Mouse (Mus musculus): Measurements from ENCODE around the gene Limch1. TPM values are rescaled to one million over a fixed set of nuclear protein-coding genes. Genes with fewer than 3 reads are reported as not detected.

Gene Limch1
- total RNA-seq, 2 experiments from 2014 or later, result not detected

DNA sequence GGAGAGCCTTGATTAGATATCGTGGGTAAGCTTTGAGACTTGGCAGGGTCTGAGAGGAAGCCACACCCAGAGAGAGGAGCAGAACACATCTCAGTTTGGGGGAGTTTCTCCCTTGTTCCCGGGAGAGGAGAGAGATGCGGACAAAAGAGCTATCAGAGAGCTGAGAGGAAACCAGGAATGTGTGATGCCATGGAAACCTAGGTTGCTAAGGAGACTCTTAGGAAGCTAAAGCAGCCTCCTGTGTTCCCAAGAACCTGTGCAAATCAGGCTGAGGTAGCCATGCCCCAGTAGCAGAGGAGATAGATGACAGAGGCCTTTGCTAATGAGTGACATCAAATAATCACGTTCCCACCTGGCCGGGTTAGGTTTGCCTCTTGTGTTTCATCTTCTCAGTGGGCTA, 119.6 kb downstream of the Limch1 start:
- ATAC-seq (replicated peaks; ENCODE audit: low FRiP score, poor library complexity, severe bottlenecking), result no peak

DNA sequence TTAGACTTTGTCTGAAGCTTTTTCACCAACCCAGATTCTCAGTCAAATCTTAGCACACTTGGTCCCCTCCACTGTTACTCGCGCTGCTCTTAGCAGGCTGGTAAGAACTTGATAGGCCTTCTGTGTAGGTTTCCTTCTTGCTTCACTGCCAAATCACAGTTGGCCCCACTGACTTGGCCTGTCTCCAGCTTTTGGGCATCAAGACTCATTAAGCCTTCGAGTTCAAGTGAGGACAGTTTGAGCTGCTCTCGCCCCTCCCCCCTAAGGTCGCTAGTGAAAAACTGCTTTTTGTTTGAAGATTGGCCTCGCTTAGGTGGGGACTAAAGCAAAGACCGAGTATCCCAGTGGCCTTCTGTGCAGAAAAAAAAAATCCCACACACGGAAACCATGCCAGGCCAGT, 120.4 kb downstream of the Limch1 start:
- ATAC-seq (replicated peaks; ENCODE audit: low FRiP score, poor library complexity, severe bottlenecking), result no peak

DNA sequence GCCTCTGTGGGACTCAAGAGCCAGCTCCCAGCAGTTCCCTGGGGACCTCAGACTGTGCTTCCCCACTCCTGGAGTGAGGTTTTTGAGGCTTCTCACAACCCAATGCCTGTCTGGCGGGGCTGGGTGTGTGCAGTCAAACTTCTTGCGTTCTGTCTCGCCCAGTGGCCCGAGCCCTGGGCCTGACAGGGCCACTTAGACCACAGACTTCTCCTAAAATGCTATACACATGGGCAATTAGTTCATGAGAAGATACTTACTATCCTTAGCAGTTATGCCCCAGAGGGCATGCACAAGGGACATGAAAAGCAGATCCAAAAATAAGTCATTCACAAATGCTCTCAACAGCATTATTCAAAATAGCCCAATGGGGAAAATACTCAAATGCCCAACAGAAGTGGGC, 123.9 kb downstream of the Limch1 start:
- ATAC-seq (replicated peaks; ENCODE audit: low FRiP score, poor library complexity, severe bottlenecking), result no peak

DNA sequence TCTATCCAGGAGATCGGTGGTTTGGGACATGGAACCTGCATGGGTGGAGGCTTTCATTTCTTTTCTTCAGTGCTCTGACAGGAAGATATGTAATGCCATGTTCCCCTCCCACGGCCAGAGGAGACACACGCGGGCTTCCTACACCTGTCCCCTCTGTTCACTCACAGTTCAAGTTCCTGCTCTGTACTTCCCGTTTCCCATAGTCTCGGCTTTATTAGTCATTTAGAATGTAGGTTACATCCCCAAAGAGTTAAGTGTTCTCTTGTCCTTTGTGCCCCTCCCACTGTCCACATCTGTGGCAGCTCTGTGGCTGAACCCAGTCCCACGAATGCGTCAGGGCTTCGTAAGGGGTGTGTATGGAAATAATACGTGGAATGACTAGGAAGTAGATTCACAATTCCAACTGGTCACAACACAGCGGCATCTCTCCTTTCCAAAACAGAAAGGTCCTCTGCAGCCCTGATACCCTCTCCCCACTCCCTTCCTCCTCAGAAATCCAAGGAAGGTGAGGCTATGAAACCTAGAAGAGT, 126.0 kb downstream of the Limch1 start:
- no peak for ATAC-seq (replicated peaks; ENCODE audit: low FRiP score, poor library complexity, severe bottlenecking)

DNA sequence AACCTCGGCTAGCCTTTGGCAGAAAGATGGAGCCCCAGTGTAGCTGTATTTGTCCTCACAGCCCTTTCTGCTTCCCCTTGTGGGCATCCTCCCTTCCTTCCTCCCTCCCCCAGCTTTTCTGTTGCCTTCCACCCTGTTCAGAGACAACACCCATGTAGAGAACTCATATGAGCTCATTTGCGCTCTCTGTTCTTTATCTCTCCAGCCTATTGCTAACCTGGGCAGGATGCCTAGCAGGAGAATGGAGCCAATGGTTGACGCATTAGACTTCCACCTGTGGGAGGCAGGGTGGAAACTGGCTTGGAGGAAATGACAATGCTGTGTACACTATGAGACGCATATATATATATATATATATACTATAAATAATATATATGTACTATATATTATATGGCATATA, 126.4 kb downstream of the Limch1 start:
- no peak for ATAC-seq (replicated peaks; ENCODE audit: low FRiP score, poor library complexity, severe bottlenecking)

DNA sequence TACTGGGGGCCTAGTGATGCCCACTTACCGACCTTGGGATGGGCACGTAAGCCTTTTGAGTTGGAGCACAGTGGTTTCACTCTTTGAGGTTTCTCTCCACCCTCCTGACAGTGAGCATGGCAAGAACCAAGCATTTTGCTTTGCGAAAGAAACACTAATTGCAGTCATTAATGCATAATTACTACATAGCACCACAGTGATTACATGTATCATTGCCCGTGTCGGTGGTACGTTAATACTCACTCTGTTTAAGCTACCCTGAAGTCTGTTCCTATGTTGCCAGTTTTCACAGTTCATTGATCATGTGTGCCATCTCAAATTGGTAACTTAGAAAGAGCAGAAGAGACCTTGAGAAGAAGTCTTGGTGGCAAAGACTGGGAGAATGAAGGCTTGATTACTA, 127.1 kb downstream of the Limch1 start:
- no peak for ATAC-seq (replicated peaks; ENCODE audit: low FRiP score, poor library complexity, severe bottlenecking)

DNA sequence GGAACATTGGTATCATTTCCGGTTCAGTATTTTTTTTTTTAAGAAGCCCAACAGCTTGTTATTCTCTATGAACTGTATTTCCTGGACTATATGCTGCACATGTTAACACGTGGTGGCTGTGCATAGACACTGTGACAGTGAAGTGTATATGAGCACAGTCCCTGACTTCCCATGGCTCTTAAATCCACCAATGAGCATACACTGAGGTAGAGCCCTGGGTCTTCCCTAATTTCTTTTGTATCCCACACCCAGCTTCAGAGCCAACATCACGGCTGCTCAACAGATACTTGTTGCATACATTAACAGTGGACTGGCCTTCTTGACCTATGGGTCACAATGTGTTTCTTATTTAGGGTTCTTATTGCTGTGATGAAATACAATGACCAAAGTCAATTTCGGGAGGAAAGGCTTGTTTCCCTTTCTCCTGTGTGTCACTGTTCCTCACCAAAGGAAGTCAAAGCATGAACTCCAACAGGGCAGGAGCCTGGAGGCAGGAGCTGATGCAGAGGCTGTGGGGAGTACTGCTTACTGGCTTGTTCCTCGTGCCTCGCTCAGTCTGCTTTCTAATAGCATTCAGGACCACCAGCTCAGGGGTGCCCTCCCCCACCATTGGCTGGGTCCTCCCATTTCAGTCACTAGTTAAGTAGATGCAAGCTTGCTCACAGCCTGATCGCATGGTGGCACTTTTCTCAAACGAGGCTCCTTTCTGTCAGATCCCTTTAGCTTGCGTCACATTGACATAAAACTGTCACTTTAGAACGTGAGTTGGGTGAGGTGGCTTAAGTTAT, 130.6 kb downstream of the Limch1 start:
- no peak for ATAC-seq (replicated peaks; ENCODE audit: low FRiP score, poor library complexity, severe bottlenecking)

DNA sequence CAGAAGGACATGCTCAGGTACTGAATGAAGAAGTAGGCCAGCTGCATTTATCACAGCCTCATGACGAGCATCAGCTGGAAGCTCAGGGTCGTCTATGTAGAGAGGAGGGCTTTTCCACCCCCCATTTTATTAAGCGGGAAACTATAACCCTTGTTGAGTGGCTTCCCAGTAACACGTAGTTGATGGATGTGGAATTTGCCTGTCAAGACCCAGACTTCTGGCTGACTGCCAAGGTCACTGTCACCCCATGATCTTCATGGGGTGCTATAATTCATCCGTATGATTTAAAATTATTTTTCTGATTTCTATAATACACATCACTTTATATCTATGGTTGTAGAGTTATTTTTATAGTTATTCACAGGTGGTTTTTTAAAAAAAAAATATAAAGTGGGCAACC, 131.4 kb downstream of the Limch1 start:
- no peak for ATAC-seq (replicated peaks; ENCODE audit: low FRiP score, poor library complexity, severe bottlenecking)

DNA sequence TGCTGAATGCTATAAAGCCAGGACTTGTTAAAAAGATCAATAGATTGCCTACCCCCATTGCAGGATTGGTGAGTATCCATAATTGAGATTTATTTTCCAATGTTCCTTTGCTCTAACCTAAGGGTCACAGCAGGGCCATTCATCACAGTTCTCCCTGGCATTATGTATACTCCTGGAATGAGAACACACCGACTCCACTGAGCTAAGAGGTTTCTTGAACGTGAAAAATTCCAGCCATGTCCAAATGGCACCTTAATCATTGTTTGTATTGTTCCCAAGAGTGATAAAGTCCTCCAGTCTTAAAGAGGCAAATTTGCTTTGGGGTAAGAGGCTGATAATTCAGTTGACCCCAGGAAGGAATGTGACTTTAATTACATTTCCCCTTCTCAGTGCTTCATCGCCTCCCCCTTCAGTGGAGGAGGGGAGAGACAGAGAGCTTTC, 136.3 kb downstream of the Limch1 start:
- no peak for ATAC-seq (replicated peaks; ENCODE audit: low FRiP score, poor library complexity, severe bottlenecking)

DNA sequence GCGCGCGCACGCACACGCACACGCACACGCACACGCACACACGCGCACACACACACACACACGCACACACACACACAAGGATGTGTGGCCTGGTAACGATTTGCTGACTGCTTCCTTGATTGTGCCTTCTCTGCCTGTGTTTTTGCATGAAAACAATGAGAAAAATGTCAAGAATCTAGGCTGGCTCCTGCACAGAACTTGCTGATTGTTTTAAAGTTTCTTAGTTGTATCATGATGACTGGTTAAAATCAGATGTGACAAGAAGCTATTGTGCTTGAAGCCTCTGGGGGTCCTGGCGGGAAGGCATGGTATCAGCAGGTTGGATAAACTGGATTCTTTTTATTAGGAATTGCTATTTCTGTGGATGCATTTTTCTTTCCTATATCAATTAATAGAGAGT, 137.1 kb downstream of the Limch1 start:
- ATAC-seq (replicated peaks; ENCODE audit: low FRiP score, poor library complexity, severe bottlenecking), result no peak

DNA sequence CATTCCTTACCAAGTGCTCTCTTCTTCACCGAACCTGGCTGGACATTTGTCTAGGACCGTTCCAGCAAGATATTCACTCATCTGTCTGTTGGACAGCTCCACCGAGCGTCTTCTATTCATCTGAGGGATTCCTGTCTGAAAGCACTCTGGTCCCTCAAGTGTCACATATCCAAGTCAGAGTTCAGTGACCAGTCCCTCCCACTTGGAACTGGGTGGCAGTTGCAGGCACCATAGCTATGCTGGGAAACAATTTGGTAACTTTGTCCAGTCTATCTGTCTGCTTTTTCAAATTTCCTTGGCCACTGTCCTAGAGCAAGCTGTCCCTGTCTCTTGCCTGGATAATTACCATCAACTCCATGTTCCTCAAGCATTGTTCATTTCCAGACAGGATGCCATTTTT, 138.9 kb downstream of the Limch1 start:
- no peak for ATAC-seq (replicated peaks; ENCODE audit: low FRiP score, poor library complexity, severe bottlenecking)

DNA sequence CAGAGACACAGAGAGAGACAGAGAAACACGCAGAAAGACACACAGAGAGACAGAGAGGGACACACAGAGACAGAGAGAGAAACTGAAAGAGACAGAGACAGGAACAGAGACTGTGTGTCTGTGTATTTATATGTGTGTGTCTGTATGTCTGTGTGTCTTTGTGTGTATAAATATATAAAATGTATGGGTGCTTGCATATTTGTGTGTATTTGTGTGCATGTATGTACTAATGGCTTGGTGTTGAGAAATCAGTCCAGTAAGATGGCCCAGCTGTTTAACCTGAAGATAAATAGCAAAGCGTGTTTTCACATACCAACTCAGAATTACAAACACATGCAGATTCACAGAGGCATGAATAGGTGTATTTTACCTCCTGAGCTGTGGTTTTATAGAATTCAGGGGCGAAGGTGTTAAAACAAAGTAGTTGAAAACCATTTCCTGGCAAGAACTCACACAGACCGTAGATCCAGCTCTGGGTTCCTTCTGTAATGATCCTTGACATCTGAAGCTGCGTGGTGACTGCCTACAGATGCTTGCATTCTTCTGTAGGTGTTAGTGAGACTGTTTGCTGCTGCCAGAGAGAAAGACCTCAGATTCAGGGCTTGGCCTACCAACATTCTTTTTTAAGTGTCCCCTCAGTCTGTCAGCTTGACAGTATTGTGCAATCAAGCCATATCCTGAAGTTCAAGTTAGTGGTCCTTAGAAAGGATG, 140.9 kb downstream of the Limch1 start:
- ATAC-seq (replicated peaks; ENCODE audit: low FRiP score, poor library complexity, severe bottlenecking), result no peak

DNA sequence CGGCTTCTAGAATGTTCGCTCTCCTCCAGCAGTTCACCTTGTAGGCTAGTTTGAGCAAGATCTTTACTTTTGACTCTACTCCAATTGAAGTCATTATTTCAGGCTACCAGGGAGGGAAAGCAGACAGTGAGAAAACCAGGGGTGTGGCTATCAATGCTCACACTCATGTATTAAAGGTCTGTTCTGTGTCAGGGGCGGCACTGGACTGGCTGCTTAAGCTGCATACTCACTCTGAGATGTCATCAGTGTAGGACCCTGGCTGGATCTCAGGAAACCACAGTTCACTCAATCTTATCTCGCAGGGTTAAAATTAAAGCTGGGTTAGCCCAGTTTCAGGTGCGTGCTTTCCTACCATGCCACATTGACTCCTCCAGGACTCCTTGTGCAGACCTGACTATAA, 142.4 kb downstream of the Limch1 start:
- no peak for ATAC-seq (replicated peaks; ENCODE audit: low FRiP score, poor library complexity, severe bottlenecking)

DNA sequence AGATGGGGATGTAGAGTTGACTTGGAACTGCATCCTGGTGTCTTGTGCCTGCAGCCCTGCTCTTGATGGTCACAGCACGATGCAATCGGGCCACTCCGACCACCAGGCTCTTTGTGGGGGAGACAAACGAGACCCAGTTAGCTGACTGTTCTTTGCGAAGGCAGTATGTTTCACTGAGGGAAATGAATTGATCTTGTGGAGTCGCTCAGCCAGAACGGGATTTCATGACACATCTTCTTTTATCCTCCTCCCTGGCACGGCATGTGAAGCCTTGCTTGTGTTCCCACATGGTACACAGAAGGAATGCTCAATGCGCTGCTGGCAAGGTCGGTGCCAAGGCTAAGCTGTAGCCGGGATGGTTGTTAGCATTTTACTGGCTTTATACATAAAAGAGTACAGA, 143.7 kb downstream of the Limch1 start:
- no peak for ATAC-seq (replicated peaks; ENCODE audit: low FRiP score, poor library complexity, severe bottlenecking)

DNA sequence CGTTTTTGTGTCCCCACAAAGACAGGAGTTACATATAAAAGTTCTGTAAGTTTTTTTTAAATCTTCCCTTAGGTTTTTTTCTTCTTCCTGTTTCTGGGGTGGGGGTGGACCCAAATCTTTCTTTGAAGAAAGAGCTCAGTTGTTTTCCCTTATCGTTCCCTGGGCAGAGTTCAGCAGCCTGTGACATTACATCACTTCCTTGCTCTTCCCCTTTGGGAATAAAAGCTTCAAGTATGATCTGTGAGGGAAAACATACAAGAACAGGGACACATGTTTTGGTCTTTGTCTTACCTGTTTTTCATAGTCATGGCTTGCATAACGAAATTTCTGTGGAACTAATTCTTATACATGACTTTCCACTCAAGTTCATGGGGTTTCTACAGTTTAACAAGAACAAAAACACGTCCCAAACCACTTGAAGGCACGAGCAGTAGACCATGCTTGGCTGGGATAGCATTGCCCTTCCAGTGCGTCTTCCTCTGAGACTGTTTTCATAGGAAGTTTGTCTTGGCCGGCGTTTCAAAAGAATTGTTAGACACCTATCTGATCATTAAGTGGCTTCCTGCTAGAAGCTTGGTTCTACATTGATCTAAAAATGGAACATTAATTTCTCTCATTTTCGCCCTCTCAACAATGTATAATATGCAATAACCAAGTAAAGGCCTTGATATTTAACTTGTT, 150.0 kb downstream of the Limch1 start:
- no peak for ATAC-seq (replicated peaks; ENCODE audit: low FRiP score, poor library complexity, severe bottlenecking)

DNA sequence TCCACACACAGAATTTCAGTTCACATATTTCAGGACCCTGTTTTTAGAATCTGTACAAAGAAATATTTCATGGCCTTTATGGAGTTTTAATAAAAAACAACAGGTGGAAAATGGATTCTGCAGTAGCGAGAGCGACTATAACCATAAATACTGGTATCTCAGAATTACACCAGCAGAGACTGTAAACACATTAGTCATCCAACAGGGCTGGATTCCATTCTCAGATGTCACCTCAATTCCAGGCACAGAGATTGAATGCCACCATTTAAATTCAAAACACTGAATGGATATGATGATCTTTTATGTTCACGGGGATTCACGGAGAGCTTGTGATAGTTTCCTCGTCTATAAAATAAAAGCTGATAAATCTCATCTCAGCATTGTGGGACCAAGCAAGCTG, 152.0 kb downstream of the Limch1 start:
- ATAC-seq (replicated peaks; ENCODE audit: low FRiP score, poor library complexity, severe bottlenecking), result no peak

DNA sequence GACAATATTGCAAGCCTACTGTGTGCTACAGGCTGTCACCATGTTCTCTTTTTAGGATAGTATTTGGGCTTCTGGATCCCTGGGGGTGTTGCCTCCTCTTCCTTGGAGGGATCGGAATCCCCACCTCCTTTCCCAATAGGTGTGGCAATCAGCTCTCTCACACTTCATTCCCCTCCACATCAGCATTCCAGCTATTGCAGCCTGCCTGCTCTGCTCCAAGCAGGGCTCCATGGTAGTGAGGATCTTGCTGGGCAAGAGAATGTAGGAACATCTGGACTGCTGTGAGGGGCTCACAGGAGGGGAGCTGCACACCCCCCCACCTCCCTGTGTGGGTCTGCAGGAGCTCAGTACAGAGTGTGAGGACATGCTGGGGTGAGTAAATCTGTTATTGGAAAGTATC, 152.6 kb downstream of the Limch1 start:
- ATAC-seq (replicated peaks; ENCODE audit: low FRiP score, poor library complexity, severe bottlenecking), result no peak

DNA sequence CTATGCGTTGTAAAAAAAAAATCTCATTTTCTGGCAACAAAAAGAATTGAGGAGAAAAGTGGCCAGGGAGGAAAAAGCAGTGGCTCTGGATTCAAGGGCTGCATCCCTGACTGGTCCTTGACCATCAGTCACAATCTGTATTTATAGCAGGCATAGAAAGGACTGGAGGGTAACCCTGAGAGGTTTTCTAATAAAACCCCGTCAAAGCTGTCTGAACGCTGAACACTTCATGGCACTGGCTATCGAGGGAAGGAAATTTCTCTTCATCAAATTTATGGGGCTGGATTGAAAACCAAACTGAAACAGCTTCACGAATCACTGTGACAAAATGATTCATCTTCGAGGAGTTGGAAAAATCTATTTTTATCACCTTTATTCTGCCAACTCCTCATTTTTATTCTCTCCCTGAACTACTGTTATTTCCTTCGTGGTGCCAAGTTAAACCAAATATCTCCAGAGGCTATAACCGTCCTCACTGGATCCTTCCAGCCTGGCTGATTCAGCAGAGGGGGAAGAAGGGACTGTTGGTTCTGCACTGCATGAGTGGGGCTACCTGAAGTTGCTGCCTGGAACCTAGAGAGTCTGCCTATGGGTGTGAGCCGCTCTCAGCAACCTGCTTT, 153.3 kb downstream of the Limch1 start:
- ATAC-seq (replicated peaks; ENCODE audit: low FRiP score, poor library complexity, severe bottlenecking), result no peak

DNA sequence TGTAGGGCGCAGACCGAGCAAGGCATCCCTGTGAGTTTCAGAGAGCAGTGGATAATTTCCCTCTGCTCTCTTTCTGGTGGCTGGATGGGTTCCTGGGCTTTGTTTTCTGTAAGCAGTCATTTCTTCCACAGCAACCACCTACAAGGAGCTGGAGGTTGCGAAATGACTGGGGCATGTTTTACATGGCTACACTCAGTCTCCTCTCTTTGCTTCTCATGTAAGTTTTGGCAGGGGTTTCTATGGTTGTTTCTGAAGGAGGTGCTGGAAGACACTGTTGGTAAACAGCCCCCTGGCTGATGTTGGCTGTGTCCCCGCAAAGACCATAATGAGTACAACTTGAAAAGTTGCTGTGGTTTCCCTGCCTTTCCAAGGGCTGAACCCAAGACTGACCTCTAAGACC, 155.5 kb downstream of the Limch1 start:
- no peak for ATAC-seq (replicated peaks; ENCODE audit: low FRiP score, poor library complexity, severe bottlenecking)

DNA sequence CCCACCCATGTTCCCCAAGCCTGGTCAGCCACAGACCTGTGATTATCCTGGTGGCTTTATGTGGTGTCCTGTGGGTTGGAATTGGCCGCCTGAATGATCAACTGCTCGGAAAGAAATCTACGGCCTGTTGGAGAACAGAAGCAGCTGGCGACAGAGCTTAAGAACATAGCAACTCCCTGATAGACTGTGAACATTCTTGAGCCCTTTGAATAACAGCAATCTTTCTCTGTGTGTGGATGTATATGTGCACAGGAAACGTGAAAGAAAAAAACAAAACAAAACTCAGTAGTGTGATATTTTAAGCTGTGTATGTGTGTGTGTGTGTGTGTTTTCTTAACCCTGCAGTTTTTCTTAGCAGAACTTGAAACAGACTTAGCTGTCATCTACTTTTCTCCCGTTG, 159.2 kb downstream of the Limch1 start:
- no peak for ATAC-seq (replicated peaks; ENCODE audit: low FRiP score, poor library complexity, severe bottlenecking)

Measured in erythroblast, adult 5-6 weeks (primary cell).